Mouse (Mus musculus) intestine, postnatal 0 days (tissue): ENCODE measurements around the gene Fryl. TPM values are rescaled to one million over a fixed set of nuclear protein-coding genes. Genes with fewer than 3 reads are reported as not detected.

Experiments
- ATAC-seq: fragments of 200-750 bp; cut with Nextera tagmentation; 2 replicates; pipeline ENCODE4 v1.8.0; 2017; ENCODE audit warnings: mild to moderate bottlenecking, moderate TSS enrichment, moderate library complexity
- H3K27ac ChIP-seq: fragments of 300-500 bp; sonication (generic); 2 replicates; pipeline ENCODE4 v1.5.1; 2014; ENCODE audit warnings: mild to moderate bottlenecking, low read depth, low read length, moderate library complexity
- H3K27me3 ChIP-seq: fragments of 300-500 bp; sonication (generic); replicated peaks from 2 replicates; pipeline ENCODE4 v1.6.1; 2014; ENCODE audit warnings: low read length, mixed read lengths; ENCODE audit not compliant: control insufficient read depth, insufficient read depth
- H3K36me3 ChIP-seq: fragments of 300-500 bp; sonication (generic); 2 replicates; pipeline ENCODE4 v1.6.1; 2014; ENCODE audit warnings: mild to moderate bottlenecking, moderate library complexity; ENCODE audit not compliant: control insufficient read depth, insufficient read depth
- H3K4me1 ChIP-seq: fragments of 300-500 bp; sonication (generic); replicated peaks from 2 replicates; pipeline ENCODE4 v1.6.1; 2014; ENCODE audit warnings: antibody characterized with exemption, low read length, mixed read lengths; ENCODE audit not compliant: control insufficient read depth, insufficient read depth
- H3K4me2 ChIP-seq: fragments of 300-500 bp; sonication (generic); replicated peaks from 2 replicates; pipeline ENCODE4 v1.6.1; 2014; ENCODE audit warnings: low read depth, mild to moderate bottlenecking, moderate library complexity
- H3K4me3 ChIP-seq: fragments of 300-500 bp; sonication (generic); 2 replicates; pipeline ENCODE4 v1.5.1; 2014; ENCODE audit warnings: low read depth, low read length
- H3K9ac ChIP-seq: fragments of 300-500 bp; sonication (generic); 2 replicates; pipeline ENCODE4 v1.6.1; 2014; ENCODE audit warnings: mild to moderate bottlenecking, low read depth, low read length
- H3K9me3 ChIP-seq: fragments of 300-500 bp; sonication (generic); 2 replicates; pipeline ENCODE4 v1.6.1; 2016; ENCODE audit warnings: mixed run types; ENCODE audit not compliant: control insufficient read depth
- CTCF ChIP-seq: sonication (generic); IDR thresholded peaks from 2 replicates; pipeline ENCODE4 v1.5.1; 2016; ENCODE audit warnings: low read depth, mild to moderate bottlenecking, control low read depth, antibody characterized with exemption, moderate library complexity
- WGBS: fragments of 180-500 bp; shearing (Covaris S2); extraction: QIAGEN DNeasy Blood & Tissue Kit; methylation state at CpG from one replicate; pipeline ENCODE4 v1.1.7; 2014; 5-methylcytosine and 5-hydroxymethylcytosine counted together
- polyA plus RNA-seq: library from polyadenylated mRNA; unstranded; fragments of >200 nt; fragmentation: Nextera tagmentation; extraction: Ambion mirVana; gene quantifications from 2 replicates; pipeline ENCODE4 v1.2.1, GENCODE M21; 2015

Gene Fryl
- polyA plus RNA-seq, 1 experiment from 2014 or later: 28.2 TPM

GRCm38 (mm10) chr5:72972934-72973333, 283.5 kb downstream of the Fryl start:
- H3K27me3 ChIP-seq: no peaks in the 10 kb centered on the region
- H3K9ac ChIP-seq: no peak overlapping the region
- H3K4me1 ChIP-seq: no peaks in the 10 kb centered on the region
- no peak for ATAC-seq
- no peak overlapping the region for H3K4me2 ChIP-seq
- H3K4me3 ChIP-seq: no peak overlapping the region
- no peak overlapping the region for H3K27ac ChIP-seq
- peak; percentile 49 for TF ChIP-seq CTCF
- 64% methylated on average over 5 of the region's 5 CpGs for WGBS
- H3K36me3 ChIP-seq: peaks cover 25% of the 10 kb centered on the region
- H3K9me3 ChIP-seq: no peaks in the 10 kb centered on the region

GRCm38 (mm10) chr5:72972435-72972834, 284.0 kb downstream of the Fryl start:
- WGBS: 65% methylated on average over 4 of the region's 4 CpGs
- Histone ChIP-seq H3K9me3 (no peaks in the 10 kb centered on the region), H3K27me3 (no peaks in the 10 kb centered on the region), H3K27ac (no peak overlapping the region), H3K36me3 (peaks cover 25% of the 10 kb centered on the region), H3K4me2 (no peak overlapping the region), H3K4me3 (no peak overlapping the region), H3K9ac (no peak overlapping the region), H3K4me1 (no peaks in the 10 kb centered on the region)
- no peak for ATAC-seq
- no peak for TF ChIP-seq CTCF

Other genes starting within 250 kb of the Fryl start
- 5.1 and 6.3 TPM in 2 replicates for gene Slc10a4, start 249.7 kb downstream of the Fryl start, polyA plus RNA-seq
- 153 and 156 TPM in 2 replicates for gene Ociad1, start 36.2 kb upstream of the Fryl start, polyA plus RNA-seq
- 225 and 241 TPM in 2 replicates for gene Ociad2, start 84.4 kb upstream of the Fryl start, polyA plus RNA-seq
- 0.34 and 0.84 TPM in 2 replicates for gene Cwh43, start 149.5 kb upstream of the Fryl start, polyA plus RNA-seq
- gene Dcun1d4, start 224.4 kb upstream of the Fryl start, polyA plus RNA-seq: 14.8 and 16.3 TPM in 2 replicates